Mouse (Mus musculus) kidney, adult 2 months (tissue): ENCODE measurements at regions not wholly inside any gene's neighbourhood (a gene's known extent, or its start where the extent isn't known, plus 50 kb on each side); places are given as distances from the start of the nearest gene placed in this dataset.
A peak's percentile ranks its signal among the peaks of the same experiment; 100 is the strongest.

Experiments
- DNase-seq: peaks from one replicate; pipeline ENCODE4 v3.0.0; 2021
- H3K27ac ChIP-seq: fragments of 200-500 bp; 2 replicates; pipeline ENCODE4 v1.5.1; 2012; ENCODE audit warnings: low read depth, low read length, control low read depth, inconsistent platforms; ENCODE audit not compliant: insufficient read depth
- H3K27me3 ChIP-seq: fragments of 200-500 bp; replicated peaks from 2 replicates; pipeline ENCODE4 v1.6.1; 2012; ENCODE audit warnings: mild to moderate bottlenecking, moderate library complexity, low read length, inconsistent platforms; ENCODE audit not compliant: control insufficient read depth, insufficient read depth
- H3K36me3 ChIP-seq: fragments of 200-500 bp; 2 replicates; pipeline ENCODE4 v1.6.1; 2012; ENCODE audit warnings: mild to moderate bottlenecking, moderate library complexity, low read length, inconsistent platforms; ENCODE audit not compliant: control insufficient read depth, insufficient read depth
- H3K4me1 ChIP-seq: fragments of 200-500 bp; 2 replicates; pipeline ENCODE4 v1.6.1; 2011; ENCODE audit warnings: low read length; ENCODE audit not compliant: control insufficient read depth, insufficient read depth
- H3K4me3 ChIP-seq: fragments of 200-500 bp; 2 replicates; pipeline ENCODE4 v1.5.1; 2011; ENCODE audit warnings: mild to moderate bottlenecking, low read depth, low read length, control low read depth; ENCODE audit not compliant: insufficient read depth
- CTCF ChIP-seq: fragments of 200-500 bp; conservative IDR thresholded peaks from 2 replicates; pipeline ENCODE4 v1.5.1; 2011; ENCODE audit warnings: low read depth, mild to moderate bottlenecking, control low read depth, low read length, moderate library complexity, mixed read lengths; ENCODE audit not compliant: insufficient read depth, insufficient read length
- POLR2A ChIP-seq: fragments of 200-500 bp; IDR thresholded peaks from one replicate; pipeline ENCODE4 v1.6.1; 2011; ENCODE audit warnings: low read depth, low read length, control low read depth
- WGBS: fragments of 180-500 bp; shearing (Covaris S2); methylation state at CpG from one replicate; pipeline ENCODE4 v1.1.7; 2018; 5-methylcytosine and 5-hydroxymethylcytosine counted together

DNA sequence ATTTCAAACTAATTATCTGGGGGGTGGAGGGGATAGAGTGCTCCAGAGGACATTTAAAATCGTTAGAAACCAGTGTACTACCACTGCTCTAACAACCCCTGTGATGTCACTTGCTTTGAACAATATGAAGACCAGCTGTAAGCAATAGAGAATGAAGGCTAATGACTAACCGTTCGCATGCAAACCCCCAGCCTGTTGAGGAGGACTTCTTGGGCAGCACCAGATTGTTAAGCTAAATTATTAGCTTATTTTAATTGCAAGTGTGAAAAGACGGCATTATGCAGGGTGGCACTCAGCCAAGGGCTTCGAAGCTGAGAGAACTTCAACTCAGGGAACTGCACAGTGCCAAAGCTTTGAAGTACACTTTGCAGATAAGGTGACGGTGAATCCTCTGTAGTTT is 452.0 kb upstream of the Adamts9 start:
- peak; percentile 53 for DNase-seq
- TF ChIP-seq POLR2A (no peak), CTCF (no peak)
- WGBS, result 30% methylated on average over 6 of the region's 6 CpGs
- Histone ChIP-seq H3K4me3 (no peak overlapping the region), H3K4me1 (peaks cover 7% of the 10 kb centered on the region; the same call in 1 of the 2 replicates), H3K36me3 (no peaks in the 10 kb centered on the region), H3K27me3 (no peaks in the 10 kb centered on the region; the same call in 1 of the 2 replicates), H3K27ac (no peak overlapping the region)

DNA sequence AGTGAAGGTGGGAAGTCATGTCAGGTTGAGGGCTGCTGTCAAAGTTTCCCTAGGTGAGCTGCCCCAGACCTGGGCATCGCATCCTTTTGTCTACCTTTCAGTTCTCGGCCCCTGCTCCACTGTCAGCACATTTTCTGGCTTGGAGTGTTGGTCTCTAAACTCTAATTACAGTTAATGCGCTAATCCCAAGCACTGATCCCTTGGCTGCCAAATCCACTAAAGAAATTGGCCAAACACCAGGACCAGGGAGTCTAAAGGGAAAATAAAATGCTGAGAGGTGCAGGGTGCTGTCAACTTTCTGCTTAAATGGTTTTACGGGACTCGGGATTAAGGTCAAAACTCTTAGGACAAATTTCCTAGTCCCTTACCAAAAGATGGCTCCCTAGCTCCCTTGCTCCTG is 450.3 kb upstream of the Adamts9 start:
- Histone ChIP-seq H3K27me3 (no peaks in the 10 kb centered on the region; the same call in 1 of the 2 replicates), H3K4me3 (no peak overlapping the region), H3K27ac (no peak overlapping the region), H3K36me3 (no peaks in the 10 kb centered on the region), H3K4me1 (peaks cover 7% of the 10 kb centered on the region; the same call in 1 of the 2 replicates)
- WGBS, result 54% methylated on average over 5 of the region's 5 CpGs
- peak; percentile 79 for DNase-seq
- TF ChIP-seq CTCF (no peak), POLR2A (no peak)

DNA sequence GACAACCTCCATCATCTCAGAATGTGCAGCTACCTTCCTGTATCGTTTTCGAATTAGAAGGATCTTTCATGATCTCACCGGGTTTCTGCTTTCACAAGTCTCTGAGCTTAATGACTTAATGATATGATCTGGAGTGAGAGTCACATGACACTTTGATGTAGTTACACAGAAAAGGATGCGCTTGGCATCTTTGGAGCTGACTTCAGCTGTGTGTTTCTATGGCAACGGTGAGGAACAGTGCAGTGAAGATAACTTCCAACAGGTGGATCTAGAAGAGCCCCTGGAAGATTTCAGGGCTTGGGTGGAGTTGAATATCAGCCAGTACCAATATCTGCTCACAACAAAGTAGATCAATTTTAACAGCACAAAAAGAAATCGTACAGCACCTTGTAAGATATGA is 449.1 kb upstream of the Adamts9 start:
- no peaks in the 10 kb centered on the region; the same call in 1 of the 2 replicates for H3K27me3 ChIP-seq
- DNase-seq, result no peak
- peaks cover 7% of the 10 kb centered on the region; the same call in 1 of the 2 replicates for H3K4me1 ChIP-seq
- H3K4me3 ChIP-seq, result no peak overlapping the region
- 76% methylated on average over 6 of the region's 6 CpGs for WGBS
- no peaks in the 10 kb centered on the region for H3K36me3 ChIP-seq
- TF ChIP-seq CTCF, result no peak
- no peak for TF ChIP-seq POLR2A
- no peak overlapping the region for H3K27ac ChIP-seq

DNA sequence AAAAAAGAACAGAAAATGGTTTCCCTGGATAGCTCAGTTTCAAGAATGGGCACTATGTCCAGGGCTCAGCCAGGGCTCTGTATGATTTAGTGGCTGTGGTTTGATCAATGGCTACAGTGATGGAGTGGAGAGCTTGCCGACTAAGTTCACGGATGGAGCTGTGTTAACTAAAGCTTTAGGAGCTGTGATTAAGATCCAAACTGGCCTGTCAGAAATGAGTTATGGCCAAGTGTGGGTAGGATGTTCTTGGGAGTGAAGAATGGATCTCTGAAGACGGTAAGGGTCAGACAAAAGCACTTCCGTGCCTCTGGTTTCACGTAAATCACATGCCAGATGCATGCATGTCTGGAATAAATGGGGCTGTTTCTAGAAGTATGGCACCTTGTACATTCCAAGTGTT is 447.9 kb upstream of the Adamts9 start:
- no peak for TF ChIP-seq POLR2A
- TF ChIP-seq CTCF, result no peak
- no peak for DNase-seq
- WGBS, result 41% methylated on average over 5 of the region's 5 CpGs
- no peak overlapping the region for H3K4me3 ChIP-seq
- no peaks in the 10 kb centered on the region for H3K36me3 ChIP-seq
- peaks cover 6% of the 10 kb centered on the region; the same call in 1 of the 2 replicates for H3K4me1 ChIP-seq
- no peaks in the 10 kb centered on the region; the same call in 1 of the 2 replicates for H3K27me3 ChIP-seq
- H3K27ac ChIP-seq, result no peak overlapping the region

DNA sequence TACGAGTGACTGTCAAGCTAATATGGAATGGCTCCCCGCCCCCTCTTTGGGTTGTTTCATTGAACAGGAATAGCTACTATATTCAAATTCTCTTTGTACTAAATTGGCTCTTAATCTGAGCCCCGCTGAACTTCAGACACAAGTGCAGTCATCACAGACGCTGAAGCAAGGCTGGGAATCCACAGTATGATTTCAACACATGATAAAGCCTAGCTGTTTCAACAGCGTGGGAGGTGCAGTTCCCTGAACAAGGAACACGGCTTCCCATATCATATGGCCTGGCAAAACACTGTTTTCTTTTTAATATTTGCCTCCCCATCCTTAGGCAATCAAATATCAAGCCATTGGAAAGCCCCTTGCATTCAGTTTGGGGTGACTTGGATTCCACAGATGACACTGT is 428.0 kb upstream of the Adamts9 start:
- TF ChIP-seq CTCF, result no peak
- TF ChIP-seq POLR2A, result no peak
- no peaks in the 10 kb centered on the region for H3K4me1 ChIP-seq
- 70% methylated on average over 6 of the region's 6 CpGs for WGBS
- H3K4me3 ChIP-seq, result no peak overlapping the region
- H3K36me3 ChIP-seq, result no peaks in the 10 kb centered on the region
- DNase-seq, result no peak
- no peak overlapping the region for H3K27ac ChIP-seq
- H3K27me3 ChIP-seq, result no peaks in the 10 kb centered on the region

DNA sequence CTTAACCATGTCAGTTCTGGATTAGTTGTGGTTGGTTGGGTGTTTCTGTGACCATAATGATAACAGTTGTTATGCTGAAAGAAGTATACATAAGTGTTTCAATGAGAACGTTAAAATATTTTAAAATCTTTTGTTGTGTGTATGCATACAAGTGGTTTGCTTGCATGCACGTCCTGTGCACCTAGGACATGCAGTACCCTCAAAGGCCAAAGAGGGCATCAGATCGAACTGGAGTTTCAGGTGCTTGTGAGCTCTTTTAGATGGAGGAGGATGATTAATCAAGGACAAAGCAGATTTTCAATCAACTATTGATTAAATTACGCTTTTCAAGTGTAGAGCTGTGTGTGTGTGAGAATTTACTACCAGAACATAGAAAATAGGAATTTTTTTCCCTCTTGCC is 420.6 kb upstream of the Adamts9 start:
- H3K4me3 ChIP-seq, result no peak overlapping the region
- TF ChIP-seq CTCF (peak; percentile 23; the same call in 1 of the 2 replicates), POLR2A (no peak)
- no peaks in the 10 kb centered on the region for H3K4me1 ChIP-seq
- no peaks in the 10 kb centered on the region for H3K36me3 ChIP-seq
- H3K27ac ChIP-seq, result no peak overlapping the region
- no peaks in the 10 kb centered on the region for H3K27me3 ChIP-seq
- 75% methylated on average over 4 of the region's 4 CpGs for WGBS
- no peak for DNase-seq

DNA sequence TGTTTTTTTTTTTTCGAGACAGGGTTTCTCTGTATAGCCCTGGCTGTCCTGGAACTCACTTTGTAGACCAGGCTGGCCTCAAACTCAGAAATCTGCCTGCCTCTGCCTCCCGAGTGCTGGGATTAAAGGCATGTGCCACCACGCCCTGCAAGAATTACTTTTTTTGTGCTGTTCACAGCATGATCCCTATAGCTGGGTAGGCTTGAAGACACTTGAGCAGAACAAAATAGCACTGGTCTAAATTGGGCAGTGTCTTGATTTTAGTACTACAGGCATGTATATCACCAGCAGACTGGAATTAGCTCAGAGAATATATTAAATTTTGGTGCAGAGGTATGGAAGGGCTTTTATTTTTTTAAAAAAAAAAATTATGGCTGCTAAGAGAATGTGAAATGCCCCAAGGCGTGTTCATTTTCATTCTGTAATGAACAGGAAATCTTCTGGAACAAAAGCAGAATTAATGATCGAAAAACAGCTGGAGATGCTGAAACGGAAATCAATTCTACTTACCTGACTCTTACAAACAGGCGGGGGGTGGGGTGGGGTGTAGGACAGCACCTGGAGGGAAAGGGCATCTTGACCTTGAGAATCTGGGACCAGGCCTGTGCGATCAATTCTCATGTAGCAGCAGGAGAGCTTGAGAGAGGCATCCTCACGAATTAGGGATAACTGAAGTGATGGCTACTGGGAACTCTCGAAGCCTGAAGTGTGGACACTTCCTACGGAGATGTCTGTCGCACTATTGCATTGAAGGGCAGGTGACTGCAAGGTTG is 410.2 kb upstream of the Adamts9 start:
- Histone ChIP-seq H3K27ac (no peak overlapping the region), H3K4me1 (peaks cover 3% of the 10 kb centered on the region; the same call in 1 of the 2 replicates), H3K27me3 (no peaks in the 10 kb centered on the region), H3K36me3 (no peaks in the 10 kb centered on the region), H3K4me3 (no peak overlapping the region)
- no peak for DNase-seq
- WGBS, result 89% methylated on average over 12 of the region's 12 CpGs
- TF ChIP-seq POLR2A (no peak), CTCF (no peak)
